Mouse (Mus musculus) CH12F3 (cell line): ENCODE measurements at regions not wholly inside any gene's neighbourhood (a gene's known extent, or its start where the extent isn't known, plus 50 kb on each side); places are given as distances from the start of the nearest gene placed in this dataset.
"Not testable (repeated sequence)": the region's sequence is repeated elsewhere in the genome, so short reads cannot be mapped to it uniquely, and the experiment has no call there.

Experiments used
- in situ Hi-C: fragments of 300-500 bp; cut with MboI; formaldehyde crosslinking; loops from 2 replicates; pipeline ENCODE4 v1.14.3; 2020; ENCODE audit warnings: low sequenced_read_pairs

DNA sequence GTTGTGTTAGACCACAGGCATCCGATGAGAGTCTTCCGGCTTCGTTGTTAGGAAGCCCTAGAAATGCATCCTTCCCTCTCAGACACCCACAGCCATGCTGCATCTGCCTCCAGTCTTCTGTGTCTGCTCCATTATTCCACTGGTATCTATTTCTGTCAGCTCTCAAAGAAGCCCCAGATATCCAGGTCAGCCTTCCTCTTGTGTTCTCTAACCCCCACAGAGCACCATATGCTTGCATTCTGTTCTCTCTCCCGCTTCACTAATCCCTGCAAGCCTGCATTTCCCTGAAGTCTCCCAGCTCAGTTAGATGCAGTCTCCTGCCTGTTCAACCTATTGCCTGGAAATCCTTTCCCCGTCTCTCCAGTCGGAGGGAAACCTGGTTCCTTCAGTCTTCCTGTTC, 53.6 kb upstream of the Wdfy3 start:
- in situ Hi-C loops = no loop called here

DNA sequence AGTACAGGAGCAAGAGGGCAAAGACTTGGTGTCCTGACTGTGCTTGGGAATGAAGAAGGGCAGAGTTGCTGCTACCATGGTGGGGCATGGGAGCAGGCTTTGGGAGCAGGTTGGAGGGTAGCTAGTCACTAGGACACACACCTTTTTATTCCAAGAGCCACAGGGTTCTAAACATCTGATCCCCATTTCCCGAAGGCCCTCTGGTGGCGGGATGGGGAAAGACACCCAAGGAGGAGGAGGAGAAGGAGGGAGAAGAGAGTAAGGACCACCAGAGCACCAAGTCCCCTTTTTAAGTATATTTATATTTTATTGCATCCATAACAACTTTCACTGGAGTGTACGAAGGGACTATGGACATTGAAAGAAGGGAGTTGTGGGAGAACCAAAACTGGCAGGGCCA, 57.0 kb upstream of the Wdfy3 start:
- in situ Hi-C loops = no loop called here

DNA sequence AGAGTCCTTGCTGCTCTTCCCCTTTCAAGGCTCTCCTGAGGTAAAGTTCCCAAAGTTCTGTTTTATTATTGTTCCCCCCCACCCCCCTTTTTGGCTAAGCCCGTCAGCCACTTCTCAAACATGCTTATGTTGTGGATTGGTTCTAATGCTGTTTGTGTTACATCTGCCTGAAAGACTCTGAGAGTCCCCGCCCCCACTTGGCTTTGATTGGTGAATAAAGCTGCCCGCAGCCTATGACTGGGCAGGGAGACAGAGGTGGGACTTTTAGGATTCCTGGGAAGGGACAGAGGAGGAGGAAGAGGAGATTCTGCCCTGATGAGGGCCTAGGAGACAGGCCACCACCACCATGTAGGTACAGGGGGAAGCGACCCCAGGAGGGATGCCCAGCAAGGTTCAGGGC, 78.3 kb upstream of the Wdfy3 start:
- in situ Hi-C loops = no loop called here

DNA sequence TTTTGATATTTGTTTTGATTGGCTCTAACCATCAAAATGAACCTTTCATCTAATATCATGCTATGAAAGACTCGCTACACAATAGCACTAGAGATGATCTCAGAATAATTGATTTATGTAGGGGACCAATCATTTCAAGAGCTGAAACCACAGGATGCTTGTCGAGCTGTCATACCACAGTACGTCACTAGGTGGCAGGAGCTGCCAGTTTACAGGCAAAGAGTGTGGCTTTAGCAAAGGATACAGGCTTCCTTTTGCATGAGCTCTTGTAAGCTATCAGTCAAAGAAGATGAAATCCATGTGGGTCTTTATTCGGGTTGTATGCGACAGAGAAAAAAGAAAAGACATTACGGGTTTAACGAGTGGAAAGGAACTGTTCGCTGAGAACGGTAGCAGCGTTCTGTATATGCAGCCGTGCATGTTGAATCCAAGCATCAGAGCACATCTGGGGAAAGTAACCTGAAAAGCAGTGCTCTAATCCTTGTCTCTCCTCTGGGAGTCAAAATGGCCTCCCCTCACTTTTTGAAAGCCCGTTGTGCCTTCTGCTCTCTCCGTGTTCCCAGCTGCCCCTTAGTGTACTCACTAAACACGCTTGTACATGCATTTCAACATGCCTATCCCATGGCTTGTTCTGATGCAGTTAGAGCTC, 79.9 kb upstream of the Wdfy3 start:
- in situ Hi-C loops = no loop called here

DNA sequence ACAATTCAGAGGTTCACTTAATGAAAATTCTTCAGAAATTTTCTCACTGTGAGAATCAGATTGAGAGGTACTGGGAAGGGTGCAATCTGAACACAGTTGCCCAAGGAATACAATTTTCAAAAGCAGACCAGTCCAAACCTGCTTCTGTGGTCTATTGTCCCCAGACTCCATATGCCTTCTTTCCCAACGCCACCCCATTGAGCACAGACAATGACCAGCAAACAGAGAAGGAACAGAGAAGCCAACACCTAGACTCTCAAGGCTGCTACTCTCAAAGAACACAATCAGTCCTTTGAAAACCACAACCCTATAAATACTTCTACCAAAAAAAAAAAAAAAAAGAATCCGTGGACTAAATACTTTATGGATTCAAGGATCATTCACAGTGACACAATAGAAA, 89.9 kb upstream of the Wdfy3 start:
- in situ Hi-C loops = no loop called here

DNA sequence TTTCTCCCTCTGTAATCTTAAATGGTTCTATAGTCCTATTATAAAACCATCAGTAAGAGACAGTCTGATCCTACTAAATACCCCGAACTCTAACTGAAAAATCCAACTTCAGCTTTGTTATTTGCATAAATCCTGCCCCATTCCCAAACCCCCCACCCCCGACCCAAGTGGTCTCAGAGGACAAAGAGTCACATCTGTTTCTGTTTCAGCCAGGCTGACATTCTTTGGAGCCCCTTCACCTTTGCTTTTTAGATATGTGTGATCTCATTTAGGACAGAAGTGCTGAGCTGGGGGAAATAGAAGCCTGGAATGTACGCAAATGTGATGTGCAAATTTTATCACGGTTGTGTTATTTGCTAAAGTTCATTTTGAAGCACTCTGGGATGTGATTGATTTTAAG, 98.3 kb upstream of the Wdfy3 start:
- in situ Hi-C loops = no loop called here

DNA sequence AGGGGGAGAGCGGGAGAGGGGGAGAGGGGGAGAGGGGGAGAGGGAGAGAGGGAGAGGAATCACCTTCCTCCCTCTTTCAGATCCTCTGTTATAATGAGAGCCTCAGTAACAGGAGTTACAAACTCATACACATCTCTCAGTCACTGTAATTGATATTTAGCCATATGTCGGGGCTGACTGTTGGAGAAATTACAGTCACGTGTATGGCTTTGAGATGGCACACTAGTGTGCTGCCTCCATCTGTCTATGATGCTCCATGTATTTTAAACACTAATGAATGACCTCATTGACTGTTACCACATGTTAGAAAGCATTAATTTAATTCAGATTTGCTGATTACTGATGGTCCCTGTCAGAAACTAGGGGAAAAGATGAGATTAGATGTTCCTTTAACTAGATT, 102.1 kb upstream of the Wdfy3 start:
- in situ Hi-C loops = no loop called here

DNA sequence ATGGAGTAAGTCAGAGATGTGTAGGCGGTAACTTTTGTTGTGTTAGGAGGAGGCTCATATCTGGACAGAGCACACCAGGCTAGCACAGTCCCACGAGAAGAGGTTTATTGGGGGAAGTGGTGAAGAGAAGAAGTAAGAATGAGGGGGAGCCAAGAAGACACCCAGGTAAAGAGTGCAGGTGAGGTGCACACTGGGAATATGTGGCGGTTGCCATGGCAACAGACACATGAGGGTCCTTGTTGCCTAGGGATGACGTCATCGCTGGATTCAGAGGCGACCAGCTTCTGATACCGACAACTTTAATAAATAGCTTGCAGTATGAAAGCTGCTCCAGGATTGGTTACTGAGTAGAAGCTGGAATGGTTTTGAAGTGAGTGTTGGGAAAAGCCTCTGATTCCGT, 110.5 kb upstream of the Wdfy3 start:
- in situ Hi-C loops = no loop called here

DNA sequence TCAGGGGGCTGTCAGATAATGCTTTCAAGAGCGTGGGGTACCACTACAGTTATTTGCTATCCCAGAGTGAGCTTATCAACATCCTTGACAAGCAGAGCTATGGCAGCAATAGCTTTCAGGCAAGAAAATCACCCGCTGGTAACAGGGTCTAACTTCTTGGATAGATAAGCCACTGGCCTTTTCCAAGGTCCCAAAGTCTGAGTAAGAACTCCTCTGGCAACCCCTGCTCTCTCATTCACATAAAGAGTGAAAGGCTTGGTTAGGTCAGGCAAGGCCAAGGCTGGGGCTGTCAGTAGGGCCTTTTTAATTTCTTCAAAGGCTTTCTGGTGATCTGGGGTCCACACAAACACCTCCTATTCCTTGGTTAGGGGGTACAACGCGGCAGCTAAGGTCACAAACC, 119.2 kb upstream of the Wdfy3 start:
- in situ Hi-C loops = not testable (repeated sequence)

DNA sequence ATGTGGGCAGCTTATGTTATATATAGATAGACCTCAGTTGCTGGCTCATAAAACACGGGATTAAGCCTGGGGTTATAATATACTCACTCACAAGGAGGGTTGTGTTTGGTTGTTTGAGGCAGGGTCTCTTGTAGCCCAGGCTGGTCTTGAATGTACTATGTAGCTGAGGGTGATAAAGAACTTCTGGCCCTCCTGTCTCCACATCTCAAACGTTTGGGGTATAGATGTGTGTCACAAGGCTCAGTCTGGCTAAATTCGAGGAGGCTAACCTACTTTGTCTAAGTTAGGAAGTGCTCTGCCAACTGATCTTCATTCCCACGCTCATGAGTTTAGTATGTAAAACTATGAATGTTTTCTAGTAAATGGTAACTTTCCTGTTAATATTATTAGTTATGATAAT, 136.7 kb upstream of the Wdfy3 start:
- in situ Hi-C loops = loop anchor here (10.0 kb wide), 1 partner anchor 488 kb away; no protein-coding TSS in a partner anchor

DNA sequence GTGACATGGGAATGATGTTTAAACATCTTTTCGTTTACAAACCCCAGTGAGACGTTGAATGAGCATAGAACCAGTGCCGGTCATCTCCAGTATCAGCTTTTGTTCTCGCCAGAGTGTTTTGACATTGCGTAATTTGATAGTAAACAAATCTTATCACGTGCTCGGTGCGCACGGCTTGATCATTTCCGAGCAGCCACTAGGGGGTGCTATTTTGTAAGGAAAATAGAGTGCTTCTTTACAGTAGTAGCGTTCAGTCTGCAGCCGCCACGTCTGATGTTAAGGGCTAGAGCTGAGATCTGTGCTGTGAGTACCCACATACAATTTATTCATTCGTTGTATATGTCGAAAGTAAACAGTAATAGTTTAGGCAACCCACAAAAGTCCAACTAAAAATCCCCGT, 137.2 kb upstream of the Wdfy3 start:
- in situ Hi-C loops = loop anchor here (10.0 kb wide), 1 partner anchor 488 kb away; no protein-coding TSS in a partner anchor

DNA sequence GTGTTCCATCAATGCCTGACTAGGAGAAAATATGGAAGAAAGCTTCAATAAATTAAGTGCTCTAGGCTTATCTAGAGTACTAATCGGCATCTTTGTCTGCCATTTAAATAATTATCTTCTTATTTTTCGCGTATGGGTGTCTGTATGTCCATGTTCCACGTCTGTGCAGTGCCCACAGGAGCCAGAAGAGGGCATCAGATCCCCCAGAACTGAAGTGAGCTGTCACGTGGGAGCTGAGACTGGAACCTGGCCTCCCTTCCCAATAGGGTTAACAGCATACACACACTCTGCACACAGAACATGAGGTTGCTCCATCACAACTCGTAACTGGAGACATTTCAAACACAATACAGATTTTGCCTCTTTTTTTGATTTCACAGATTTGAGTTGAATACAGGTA, 143.4 kb upstream of the Wdfy3 start:
- in situ Hi-C loops = no loop called here

DNA sequence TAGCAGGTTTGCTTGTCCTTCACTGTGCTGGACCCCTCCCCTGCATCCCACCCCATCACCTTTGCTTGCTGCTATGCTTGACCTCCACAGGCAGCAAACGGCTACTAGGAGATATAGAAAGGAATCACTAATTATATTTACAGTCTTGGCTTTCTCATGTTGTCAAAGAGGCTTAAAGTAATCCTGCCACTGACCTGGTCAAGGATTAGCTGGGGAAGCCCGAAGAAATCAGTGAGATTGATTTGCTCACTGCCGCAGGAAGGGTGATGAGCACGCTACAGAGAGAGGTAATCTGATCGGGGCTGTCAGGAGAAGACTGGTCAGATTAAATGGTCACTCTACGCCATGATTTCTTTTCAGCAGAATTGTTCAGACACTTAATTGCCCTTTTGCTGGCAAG, 157.4 kb upstream of the Wdfy3 start:
- in situ Hi-C loops = no loop called here

DNA sequence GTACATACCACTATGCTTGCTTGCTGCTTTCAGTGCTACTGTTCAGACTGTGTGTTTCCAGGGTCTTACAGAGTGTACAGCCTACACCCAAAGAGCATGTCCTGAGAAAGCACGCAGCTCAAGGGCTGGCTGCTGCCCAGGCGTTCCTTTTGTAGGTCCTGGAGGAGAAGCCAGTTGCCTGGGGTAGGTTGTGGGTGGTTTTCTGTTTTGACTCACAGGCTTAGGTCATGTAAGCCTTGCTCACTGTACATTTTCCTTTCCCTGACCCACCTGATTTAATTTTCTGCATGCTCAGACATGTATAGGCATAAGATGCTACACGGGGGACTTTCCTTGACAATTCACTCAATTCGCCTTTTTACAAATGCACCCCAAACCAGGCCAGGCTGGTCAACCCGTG, 172.9 kb upstream of the Wdfy3 start:
- in situ Hi-C loops = no loop called here

DNA sequence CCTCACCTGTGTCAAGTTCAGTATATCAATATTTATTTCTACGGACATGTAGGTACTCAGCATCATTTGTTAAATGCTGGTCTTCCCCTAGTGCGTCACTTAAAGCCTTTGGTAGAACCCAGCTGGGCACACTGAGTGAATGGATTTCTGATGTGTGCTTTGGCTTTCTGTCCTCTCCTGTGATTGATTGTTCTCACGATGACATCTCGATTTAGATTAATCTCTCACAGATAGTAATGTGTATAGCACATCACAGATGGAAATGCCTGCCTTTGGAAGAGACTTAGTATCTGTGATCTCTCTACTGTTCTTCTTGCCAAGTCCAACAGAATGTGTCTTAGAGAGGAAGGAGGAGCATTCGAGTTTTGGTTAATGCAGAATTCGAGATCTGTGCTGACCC, 175.0 kb upstream of the Wdfy3 start:
- in situ Hi-C loops = no loop called here

DNA sequence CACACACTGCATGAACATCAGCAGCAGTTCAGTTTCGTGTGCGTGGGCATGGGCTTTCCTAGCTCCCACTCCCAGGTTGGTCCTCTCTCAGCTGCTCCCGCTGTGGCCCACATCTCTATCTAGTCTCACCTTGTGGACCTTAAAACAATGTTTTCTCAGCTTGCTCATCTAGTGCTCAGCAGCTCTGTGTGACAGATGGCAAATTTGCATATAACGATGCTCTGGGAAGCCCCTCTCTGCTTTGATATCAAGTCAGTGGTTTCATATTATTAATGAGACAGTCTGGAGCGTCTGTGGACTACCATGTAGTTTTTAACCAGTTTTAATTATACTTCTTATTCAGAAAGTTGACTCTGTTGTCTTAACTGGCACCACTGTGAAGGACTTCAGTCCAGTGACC, 179.0 kb upstream of the Wdfy3 start:
- in situ Hi-C loops = no loop called here

DNA sequence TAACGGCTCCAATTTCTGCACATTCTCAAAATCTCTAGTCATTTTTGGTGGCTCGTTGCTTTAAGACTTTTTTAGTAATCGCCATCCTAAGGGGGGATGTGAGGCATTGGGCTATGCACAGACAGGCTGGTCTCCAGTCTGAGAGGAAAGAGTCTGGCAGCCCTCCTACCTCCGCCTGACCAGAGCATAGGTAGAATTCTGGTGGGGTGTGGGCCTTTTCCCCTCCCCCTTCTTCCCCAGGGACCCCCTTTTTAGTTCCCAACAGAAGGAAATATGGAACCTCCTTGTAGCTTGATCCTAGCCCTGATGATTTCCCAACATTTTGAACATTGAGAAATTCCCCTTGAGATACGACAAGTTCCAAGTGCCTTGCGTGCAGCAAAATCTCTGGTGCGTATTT, 181.4 kb upstream of the Wdfy3 start:
- in situ Hi-C loops = no loop called here

DNA sequence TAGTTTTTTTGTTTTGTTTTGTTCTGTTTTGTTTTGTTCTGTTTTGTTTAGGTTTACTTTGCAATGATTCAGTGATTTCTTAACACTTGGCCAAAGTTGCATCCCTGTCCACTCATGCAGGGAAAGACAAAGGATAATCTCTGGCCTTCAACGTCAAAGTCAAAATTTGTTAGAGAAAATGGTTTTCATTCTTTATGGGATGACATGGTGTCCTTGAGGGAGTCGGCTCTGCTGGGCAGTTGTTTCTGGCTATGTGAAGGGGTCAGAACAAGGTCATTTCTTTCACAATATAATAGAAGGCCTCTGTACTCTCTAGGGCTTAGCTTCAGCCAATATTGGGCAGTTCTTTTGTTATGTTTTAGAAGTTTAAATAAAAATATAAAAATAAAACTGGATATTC, 184.1 kb upstream of the Wdfy3 start:
- in situ Hi-C loops = no loop called here

DNA sequence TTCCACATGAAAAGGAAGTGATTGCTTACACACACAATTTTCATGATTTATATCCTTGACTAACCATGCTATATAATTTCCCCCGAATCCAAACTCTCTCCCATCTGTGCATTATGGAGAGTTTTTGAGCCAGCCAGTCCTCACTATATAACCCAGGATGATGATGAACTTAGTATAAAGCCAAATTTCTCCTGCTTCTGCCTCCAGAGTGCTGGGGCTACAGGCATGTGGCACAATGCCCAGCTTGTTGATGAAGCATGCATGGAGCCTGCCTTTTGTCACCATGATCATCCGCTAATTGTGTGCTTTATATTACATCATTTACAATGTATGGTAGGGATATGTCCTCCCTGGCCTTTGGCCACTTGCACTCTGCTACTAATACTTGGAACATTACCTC, 187.4 kb upstream of the Wdfy3 start:
- in situ Hi-C loops = no loop called here

DNA sequence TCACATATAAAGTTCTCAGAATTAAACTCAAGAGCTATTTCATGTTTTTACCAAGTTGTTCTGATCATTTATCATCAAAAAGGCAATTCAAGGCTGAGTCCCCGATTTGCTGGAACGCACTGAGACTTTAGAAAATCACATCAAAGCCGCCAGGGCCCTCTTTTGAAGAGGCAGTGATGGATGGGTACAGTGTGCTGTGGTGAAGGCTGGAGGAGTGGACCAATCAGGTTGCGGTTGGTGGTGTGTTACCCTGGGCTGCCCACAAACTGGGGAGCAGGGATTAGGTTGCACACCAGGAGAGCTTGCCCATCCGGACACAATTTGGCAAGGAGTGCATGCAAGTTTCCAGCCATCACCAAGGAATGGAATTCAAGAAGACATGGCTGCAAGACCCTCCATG, 191.9 kb upstream of the Wdfy3 start:
- in situ Hi-C loops = no loop called here

DNA sequence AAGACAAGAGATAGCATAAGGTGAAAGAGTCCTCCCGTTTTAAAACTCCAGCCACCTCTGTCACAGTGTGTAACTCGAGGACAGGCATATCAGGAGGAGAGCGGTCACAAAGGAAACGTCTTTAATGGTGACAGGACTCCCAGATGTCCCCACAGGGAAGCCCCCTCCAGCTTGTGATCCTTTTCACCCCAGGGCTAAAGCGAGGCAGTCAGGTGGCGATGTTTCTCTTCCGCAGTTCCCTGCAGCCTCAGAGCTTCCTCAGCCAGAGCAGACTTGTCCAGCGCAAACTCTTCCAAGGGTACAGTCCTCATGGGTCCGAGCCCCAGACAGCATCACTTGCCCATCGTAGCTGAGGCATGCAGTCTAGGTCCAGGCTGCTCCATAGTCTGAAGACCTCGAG, 196.7 kb upstream of the Wdfy3 start:
- in situ Hi-C loops = no loop called here

DNA sequence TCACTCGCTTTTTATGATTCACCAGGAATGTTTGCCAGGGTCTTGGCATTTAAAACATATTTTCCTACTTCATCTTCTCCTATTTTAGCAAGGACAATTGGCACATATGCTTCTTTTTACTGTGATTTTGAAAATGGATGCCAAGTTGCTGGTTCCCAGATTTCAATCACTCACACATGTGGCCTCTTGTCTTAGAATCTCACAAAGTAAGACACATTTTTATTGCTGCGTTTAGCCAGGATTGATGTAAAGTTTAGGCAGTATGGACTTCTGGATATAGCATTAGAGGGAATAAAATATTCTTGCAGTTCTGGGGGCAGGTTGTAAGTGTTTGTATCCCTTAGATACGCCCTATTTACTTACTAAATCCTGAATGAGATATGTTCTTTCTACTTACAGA, 197.4 kb upstream of the Wdfy3 start:
- in situ Hi-C loops = no loop called here

DNA sequence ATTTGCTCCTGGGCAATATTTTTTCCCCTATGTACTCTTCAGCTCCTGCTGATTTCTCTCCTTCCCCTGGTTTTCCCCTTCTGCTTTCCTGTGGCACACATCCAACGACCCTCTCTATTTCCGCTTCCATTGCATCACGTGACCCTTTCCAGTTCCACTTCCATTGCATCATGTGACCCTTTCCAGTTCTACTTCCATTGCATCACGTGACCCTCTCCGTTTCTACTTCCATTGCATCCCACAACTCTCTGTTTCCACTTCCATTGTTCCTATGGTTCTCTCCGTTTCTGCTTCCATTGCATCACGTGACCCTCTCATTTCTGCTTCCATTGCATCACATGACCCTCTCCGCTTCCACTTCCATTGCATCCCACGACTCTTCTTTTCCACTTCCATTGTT, 199.5 kb upstream of the Wdfy3 start:
- in situ Hi-C loops = no loop called here

DNA sequence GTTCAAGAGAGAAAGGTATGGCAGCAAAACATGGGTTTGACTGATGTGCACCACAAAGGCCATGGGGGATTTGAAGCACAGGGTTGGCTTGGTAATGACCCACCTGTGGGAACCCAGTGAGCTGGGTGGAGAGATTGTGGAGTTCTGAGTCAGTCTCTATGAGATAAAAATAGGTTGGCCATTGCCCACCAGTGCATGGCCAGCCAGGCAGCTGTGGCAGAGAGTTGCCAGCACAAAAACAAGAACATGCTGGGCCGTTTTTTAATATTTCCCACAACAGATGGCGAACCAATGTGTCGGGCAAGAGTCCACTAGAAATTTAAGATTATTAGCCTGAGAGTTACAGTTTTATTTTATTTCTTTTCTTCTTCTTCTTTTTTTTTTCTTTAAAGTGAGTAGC, 205.6 kb upstream of the Arhgap24 start:
- in situ Hi-C loops = no loop called here
